Mouse (Mus musculus) neutrophil, adult 5-6 weeks (primary cell): ENCODE data around the gene Gtpbp1. TPM values are rescaled to one million over a fixed set of nuclear protein-coding genes. Genes with fewer than 3 reads are reported as not detected.

ENCODE experiments used
- ATAC-seq: fragments of 151-379, 151-347 bp; 2 replicates; pipeline ENCODE4 v1.8.0; 2017; ENCODE audit warnings: mild to moderate bottlenecking, moderate TSS enrichment; ENCODE audit not compliant: insufficient number of reproducible peaks, poor library complexity, low FRiP score, severe bottlenecking; ENCODE audit errors: extremely low read depth
- total RNA-seq: library from RNA; stranded (forward); fragments of 200-1000 nt; gene quantifications from 2 replicates; pipeline ENCODE4 v1.2.3, GENCODE M21; 2017

The Gtpbp1 gene
- total RNA-seq, 1 experiment from 2014 or later: 87.6 TPM

DNA sequence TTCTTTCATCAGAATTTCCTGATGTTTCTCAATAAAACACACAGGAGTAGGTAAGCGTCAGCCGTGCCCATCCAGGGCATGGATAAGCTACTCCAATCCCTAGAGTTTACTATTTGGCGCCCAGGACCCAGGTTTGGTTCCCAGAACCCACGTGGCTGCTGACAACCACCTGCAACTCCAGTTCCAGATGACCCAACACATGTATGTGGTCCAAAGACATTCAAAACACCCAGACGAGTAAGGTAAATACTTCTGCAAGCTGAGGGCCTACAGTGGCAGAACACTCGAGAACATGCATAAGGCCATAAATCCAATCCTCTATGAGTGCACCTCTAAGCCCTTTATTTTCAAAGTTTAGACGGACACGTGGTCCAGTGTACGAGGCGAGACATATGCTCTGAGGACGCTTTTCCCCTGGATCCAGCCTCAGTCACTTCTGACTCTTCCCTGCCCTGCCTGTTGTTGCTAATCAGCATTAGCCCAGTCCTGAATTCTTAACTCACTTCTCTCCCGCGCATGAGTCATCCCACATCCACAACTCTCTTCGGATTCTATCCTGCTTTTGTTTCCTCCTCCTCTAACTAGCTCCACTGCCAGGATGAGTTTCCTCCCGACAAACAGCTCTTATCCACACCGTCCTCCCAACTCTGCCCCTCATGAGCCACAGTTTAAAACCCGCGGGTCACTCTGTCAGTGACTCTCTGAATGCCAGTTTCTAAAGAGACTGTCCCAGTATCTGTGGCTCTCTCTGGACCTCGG is 6.8 kb upstream of the Gtpbp1 start:
- no peak for ATAC-seq

DNA sequence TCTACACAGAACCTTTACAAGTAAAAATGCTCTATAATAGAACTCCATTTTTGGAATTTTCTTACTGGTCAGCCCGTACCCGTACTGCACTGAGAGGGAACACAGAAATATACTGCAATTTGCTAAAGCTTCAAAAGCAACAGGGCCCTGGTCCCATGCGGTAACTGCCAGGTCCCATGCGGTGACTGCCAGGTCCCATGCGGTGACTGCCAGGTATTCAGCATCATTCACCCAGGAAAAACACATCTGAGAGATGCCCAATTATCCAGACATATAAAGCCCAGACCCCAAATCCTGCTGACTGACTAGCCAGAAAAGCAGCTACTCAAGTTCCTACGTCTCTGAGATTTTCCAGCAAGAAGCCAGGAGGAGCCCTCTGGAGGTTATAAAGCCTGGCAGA is 6.0 kb upstream of the Gtpbp1 start:
- no peak for ATAC-seq

DNA sequence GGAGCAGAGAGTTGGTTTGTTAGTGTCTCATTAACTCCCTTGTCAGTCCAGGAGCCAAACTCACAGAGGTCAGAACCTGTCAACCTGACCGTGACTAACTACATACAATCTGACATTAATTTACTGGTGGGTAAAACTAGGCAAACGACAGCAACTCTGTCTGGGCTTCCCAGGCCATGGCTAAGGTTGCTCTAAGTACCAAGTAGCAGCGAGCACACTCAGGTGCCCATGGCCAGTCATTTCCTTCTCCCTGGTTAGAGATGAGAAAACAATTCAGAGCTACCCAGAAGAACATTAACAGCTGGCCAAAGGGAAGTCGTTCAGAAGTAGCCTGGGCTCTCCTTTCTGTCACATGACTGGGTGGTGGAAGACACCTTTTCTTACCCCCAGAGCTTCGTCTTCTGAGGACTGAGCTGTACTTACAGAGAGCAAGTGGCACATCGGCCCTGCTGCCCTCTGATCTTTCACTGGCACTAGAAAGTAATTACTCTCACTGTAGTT is 5.5 kb upstream of the Gtpbp1 start:
- no peak for ATAC-seq

GRCm38 (mm10) chr15:79686046-79686869 is 4.4 kb upstream of the Gtpbp1 start:
- no peak for ATAC-seq

DNA sequence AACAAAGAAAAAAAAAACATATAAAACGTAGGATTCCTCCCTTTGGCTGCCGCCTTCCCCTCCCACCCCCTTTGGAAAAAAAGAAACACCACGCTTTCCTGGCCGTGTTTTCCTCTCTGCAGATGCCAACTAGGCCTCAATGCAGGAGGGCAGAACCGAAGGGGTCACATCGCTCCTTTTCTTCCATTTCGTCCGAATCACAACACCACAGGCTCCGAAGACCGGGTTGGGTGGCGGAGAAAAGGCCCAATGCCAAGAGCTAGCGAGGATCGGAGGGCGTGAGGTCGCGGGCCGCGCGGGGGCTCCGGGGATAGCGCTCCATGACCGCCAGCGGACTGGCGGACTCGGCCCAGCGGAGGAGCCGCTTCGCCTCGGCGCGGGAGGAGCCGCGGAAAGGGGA is 3.5 kb upstream of the Gtpbp1 start:
- no peak for ATAC-seq

DNA sequence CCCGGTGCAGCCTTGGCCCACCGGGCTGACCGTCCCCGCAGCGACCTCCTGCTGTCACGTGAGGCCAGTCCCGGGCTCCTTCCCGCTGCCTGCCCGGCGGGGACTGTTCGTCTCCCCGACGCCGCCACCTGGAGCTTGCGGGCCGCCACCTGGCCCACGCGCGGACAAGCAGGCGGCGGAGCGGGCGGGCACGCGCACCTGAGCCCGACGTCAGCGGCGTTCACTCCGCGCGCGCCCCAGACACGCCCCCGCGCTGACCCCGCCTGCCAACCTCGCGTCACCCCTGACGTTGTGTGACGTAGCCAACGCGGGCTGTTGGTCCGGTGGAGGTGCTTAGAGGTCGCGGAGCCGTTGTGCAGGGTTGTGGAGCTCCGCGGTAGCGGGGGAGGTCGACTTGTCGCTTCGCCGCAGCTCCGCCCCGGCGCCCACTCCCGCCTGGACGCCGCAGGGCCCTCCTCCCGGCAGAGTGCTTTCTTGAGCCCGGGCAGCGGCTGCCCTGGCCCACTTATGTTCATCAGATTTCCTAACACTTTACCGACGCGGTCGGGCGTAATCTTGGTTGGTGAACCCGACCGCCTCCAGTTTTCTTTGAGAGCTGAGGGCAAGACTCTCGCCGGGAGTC is 2.9 kb upstream of the Gtpbp1 start, which contains the start of gene Josd1:
Josd1 (minus strand) TSS at position 274 of the 622 bp plus-strand sequence.
- ATAC-seq: peak; percentile 65

- ATAC-seq: no peak
These were observed 2.2 kb upstream of the Gtpbp1 start for GRCm38 (mm10) chr15:79688268-79688956.

DNA sequence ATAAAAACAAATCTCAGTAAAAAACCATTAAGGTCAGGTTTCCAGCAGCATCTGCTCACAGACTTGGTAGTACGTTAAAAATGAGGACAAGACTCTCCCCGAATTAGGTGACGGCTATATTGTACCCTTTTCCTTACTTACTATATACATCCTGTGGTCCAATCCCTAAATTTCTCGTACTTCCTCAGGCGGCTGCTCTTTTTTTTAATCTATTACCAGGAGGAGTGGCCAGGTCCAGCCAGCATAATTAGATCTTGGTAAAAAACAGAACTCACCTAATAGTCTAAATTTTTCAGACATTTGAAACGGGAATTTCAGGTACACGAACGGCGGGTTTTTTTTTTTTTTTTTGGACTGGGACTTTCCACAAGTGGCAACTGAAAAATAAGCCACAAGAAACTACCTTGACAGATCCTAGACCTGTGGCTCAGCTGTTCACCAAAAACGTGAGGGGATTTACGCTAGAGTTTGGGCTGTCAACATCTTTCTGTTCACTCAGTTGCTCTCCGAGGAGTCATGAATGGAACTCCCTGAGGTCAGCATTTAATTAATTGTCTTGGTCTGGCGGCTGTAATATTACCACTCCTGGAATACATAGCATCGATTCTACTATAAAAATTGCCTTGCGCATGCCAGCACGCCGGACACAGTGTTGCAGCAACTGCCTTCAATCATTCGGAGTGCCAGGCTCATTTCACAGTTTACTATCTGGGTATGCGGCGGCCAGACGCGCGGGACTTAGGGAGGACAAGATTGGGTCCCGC is 801 bp upstream of the Gtpbp1 start:
- no peak for ATAC-seq

- no peak for ATAC-seq
These were observed 421 bp downstream of the Gtpbp1 start for GRCm38 (mm10) chr15:79691023-79691508.

DNA sequence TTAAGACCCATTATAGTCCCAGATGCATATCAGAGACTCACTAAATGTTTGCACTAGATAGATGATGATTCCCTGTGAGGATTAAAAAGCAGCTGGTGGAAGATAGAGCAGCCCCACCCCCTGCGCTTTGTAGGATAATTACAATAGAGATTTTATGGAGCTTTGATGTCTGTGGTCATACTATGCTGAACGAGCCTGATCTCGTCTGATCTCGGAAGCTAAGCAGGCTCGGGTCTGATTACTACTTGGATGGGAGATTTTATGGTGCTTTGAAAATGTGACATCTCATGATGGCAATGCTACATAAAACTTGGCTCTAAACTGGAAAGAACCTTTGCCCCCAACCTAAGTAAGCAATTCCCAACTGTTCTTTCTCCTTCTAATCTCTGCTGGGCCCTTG is 1.7 kb downstream of the Gtpbp1 start:
- ATAC-seq: no peak

GRCm38 (mm10) chr15:79693740-79694139 is 3.1 kb downstream of the Gtpbp1 start:
- ATAC-seq: no peak

DNA sequence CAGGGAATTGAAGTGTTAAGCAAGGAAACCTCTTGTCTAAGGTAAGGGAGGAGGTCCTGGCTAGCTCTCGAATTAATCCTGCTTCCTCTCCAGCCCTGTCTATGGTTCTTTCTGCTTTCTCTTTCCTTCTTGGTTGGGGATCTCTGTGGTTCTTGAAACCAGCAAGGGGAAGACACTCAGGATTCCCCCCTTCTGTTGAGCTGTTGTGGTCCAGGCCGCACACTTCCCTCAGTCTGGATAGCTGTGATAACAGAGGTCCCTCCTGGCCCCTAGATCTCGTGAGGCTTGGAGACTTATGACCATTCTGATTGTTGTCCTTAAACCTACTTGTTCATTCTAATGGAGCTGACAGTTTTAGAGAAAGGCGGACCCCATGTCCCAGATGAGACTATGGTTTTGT is 3.9 kb downstream of the Gtpbp1 start:
- no peak for ATAC-seq

DNA sequence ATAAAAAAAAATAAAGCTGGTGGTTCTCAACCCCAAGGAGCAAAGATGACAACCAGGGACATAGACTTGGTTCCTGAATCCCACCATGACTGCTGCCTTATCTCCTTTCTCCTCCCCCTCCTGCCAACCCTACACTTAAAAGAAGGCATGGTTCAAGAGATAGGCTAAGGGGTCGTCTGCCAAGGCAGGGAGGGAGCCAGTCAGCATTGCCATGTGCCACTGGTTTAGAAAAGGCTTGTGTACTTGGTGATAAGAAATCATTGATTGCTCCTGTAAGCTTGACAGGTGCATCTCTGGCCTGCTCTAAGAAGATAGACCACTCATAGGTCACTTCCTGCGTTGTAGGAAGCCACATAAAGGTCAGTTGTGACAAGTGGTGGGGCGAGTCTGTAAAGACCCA is 4.9 kb downstream of the Gtpbp1 start:
- no peak for ATAC-seq

DNA sequence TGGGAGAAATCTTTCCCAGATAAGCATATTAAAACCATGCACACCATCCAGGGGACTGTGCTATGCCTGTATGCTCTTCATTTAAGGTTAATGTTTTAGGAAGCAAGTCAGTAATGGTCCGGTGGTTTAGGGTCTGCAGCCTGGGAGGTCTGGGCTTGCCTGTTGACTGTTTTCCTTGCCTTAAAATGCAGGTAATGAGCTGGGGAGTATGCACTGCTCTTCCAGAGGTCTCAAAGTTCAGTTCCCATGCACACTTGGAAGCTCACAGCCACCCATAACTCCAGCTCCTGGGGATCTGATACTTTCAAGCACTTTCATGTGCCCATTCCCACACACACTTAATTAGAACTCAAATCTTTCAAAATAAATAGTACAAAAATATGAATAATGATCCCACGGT is 5.9 kb downstream of the Gtpbp1 start:
- ATAC-seq: no peak

GRCm38 (mm10) chr15:79697011-79697410 is 6.4 kb downstream of the Gtpbp1 start:
- ATAC-seq: no peak

GRCm38 (mm10) chr15:79697558-79698187 is 7.0 kb downstream of the Gtpbp1 start:
- peak; percentile 41; the same call in 1 of the 2 replicates for ATAC-seq

- no peak for ATAC-seq
These were observed 16.1 kb downstream of the Gtpbp1 start for GRCm38 (mm10) chr15:79706603-79707214.
